8 mouse cellular contexts compared by ENCODE assay signal in genomic region chr3:100160682-100161445, GRCm38 (mm10). TPM values are rescaled to one million over a fixed set of nuclear protein-coding genes. Genes with fewer than 3 reads are reported as not detected.
DNase-seq lines count a peak whose midpoint lies in the region; ATAC-seq and TF ChIP-seq lines count a peak whose summit lies in the region.

No protein-coding gene starts in this region.

- no peak for TF ChIP-seq CTCF in MEL (IDR thresholded peaks at IDR 0.05 in 2 of 3, conservative IDR thresholded peaks at IDR 0.05 in 1 of 3; ENCODE audit: control insufficient read depth in 1 of 3, insufficient read depth in 1 of 3, low read depth in 2 of 3, low read length in 3 of 3, poor library complexity in 1 of 3, severe bottlenecking in 1 of 3)

- H3K4me3 ChIP-seq in heart, embryonic 12.5 days: peak overlapping the region; percentile 80
- peak overlapping the region; percentile 89 to 98 for H3K4me3 ChIP-seq in MEL (ENCODE audit: control insufficient read depth in 1 of 2, insufficient read depth in 1 of 2, low read depth in 2 of 2, low read length in 2 of 2)
- peak overlapping the region; percentile 82 for H3K4me3 ChIP-seq in hindbrain, embryonic 14.5 days (replicated peaks; ENCODE audit: low read length)
- H3K4me3 ChIP-seq in midbrain, embryonic 11.5 days (ENCODE audit: low read depth, low read length): peak overlapping the region; percentile 83

- no peaks in the 10 kb centered on the region for H3K9me3 ChIP-seq in heart, embryonic 12.5 days (replicated peaks)
- H3K9me3 ChIP-seq in MEL (replicated peaks; ENCODE audit: insufficient read depth, low read length): no peaks in the 10 kb centered on the region
- no peaks in the 10 kb centered on the region for H3K9me3 ChIP-seq in hindbrain, embryonic 14.5 days (ENCODE audit: control insufficient read depth, low read length)
- H3K9me3 ChIP-seq in midbrain, embryonic 11.5 days (ENCODE audit: control insufficient read depth, low read length): no peaks in the 10 kb centered on the region

- no peaks in the 10 kb centered on the region for H3K27me3 ChIP-seq in heart, embryonic 12.5 days (replicated peaks)
- H3K27me3 ChIP-seq in MEL (ENCODE audit: control insufficient read depth in 1 of 2, insufficient read depth in 2 of 2, low read length in 2 of 2): no peaks in the 10 kb centered on the region
- H3K27me3 ChIP-seq in hindbrain, embryonic 14.5 days (ENCODE audit: control insufficient read depth, insufficient read depth, low read length): no peaks in the 10 kb centered on the region
- no peaks in the 10 kb centered on the region for H3K27me3 ChIP-seq in midbrain, embryonic 11.5 days (ENCODE audit: control insufficient read depth, insufficient read depth, low read length)

- peaks cover 15% of the 10 kb centered on the region for H3K4me1 ChIP-seq in heart, embryonic 12.5 days (replicated peaks)
- peaks cover 3 to 14% of the 10 kb centered on the region in 2 experiments; a peak in 3 of 4 replicates for H3K4me1 ChIP-seq in MEL (ENCODE audit: control insufficient read depth in 1 of 2, insufficient read depth in 2 of 2, low read length in 2 of 2)
- peaks cover 16% of the 10 kb centered on the region for H3K4me1 ChIP-seq in hindbrain, embryonic 14.5 days (replicated peaks; ENCODE audit: control insufficient read depth, insufficient read depth, low read length)
- H3K4me1 ChIP-seq in midbrain, embryonic 11.5 days (ENCODE audit: control insufficient read depth, insufficient read depth, low read length): peaks cover 6% of the 10 kb centered on the region

- WGBS in heart, embryonic 12.5 days: 85% methylated on average over 15 of the region's 15 CpGs
- 87% methylated on average over 15 of the region's 15 CpGs for WGBS in hindbrain, embryonic 14.5 days
- WGBS in midbrain, embryonic 11.5 days: 85% methylated on average over 15 of the region's 15 CpGs

- peaks cover 18% of the 10 kb centered on the region for H3K79me2 ChIP-seq in MEL (ENCODE audit: control insufficient read depth, insufficient read depth, low read length, poor library complexity)

- no peak for TF ChIP-seq RAD21 in MEL (IDR thresholded peaks at IDR 0.05; ENCODE audit: low read depth, low read length)

- no peak for DNase-seq in heart, adult 11 months
- peak; percentile 37 for DNase-seq in MEL (ENCODE audit: low read depth, low spot score)
- DNase-seq in hindbrain, embryonic 14.5 days (ENCODE audit: low spot score): no peak
- DNase-seq in midbrain, embryonic 11.5 days (ENCODE audit: low spot score, missing footprints): peak; percentile 62
- no peak for DNase-seq in spleen, adult 12 weeks (ENCODE audit: low spot score)
- DNase-seq in left cerebral cortex, adult 18-20 months (ENCODE audit: low spot score in 2 of 2): no peak
- no peak for DNase-seq in layer of hippocampus, postnatal 10 days (ENCODE audit: low spot score in 2 of 2)

- H3K4me2 ChIP-seq in heart, embryonic 12.5 days: peak overlapping the region; percentile 93
- H3K4me2 ChIP-seq in hindbrain, embryonic 14.5 days (replicated peaks): peak overlapping the region; percentile 60
- H3K4me2 ChIP-seq in midbrain, embryonic 11.5 days: peak overlapping the region; percentile 66

- no peak overlapping the region for H3K27ac ChIP-seq in heart, embryonic 12.5 days (ENCODE audit: poor library complexity, severe bottlenecking)
- no peak overlapping the region for H3K27ac ChIP-seq in MEL (ENCODE audit: control insufficient read depth, low read depth, low read length)
- no peak overlapping the region for H3K27ac ChIP-seq in hindbrain, embryonic 14.5 days
- H3K27ac ChIP-seq in midbrain, embryonic 11.5 days (ENCODE audit: low read depth, low read length): no peak overlapping the region

- no peak for TF ChIP-seq EP300 in MEL (IDR thresholded peaks at IDR 0.05; ENCODE audit: low read depth in 1 of 2, low read length in 2 of 2)

- no peak for TF ChIP-seq POLR2A in MEL (IDR thresholded peaks at IDR 0.05; ENCODE audit: control insufficient read depth in 1 of 2, insufficient read depth in 1 of 2, low read depth in 1 of 2, low read length in 2 of 2, poor library complexity in 1 of 2)

- ATAC-seq in heart, embryonic 12.5 days (ENCODE audit: insufficient number of reproducible peaks, low FRiP score): no peak
- ATAC-seq in hindbrain, embryonic 14.5 days (ENCODE audit: low FRiP score): no peak
- no peak for ATAC-seq in midbrain, embryonic 11.5 days (ENCODE audit: low FRiP score)

- H3K36me3 ChIP-seq in heart, embryonic 12.5 days: peaks cover 41% of the 10 kb centered on the region
- H3K36me3 ChIP-seq in MEL (ENCODE audit: control insufficient read depth in 1 of 2, insufficient read depth in 2 of 2, low read length in 2 of 2): peaks cover 7 to 27% of the 10 kb centered on the region in 2 experiments
- peaks cover 42% of the 10 kb centered on the region for H3K36me3 ChIP-seq in hindbrain, embryonic 14.5 days (replicated peaks; ENCODE audit: control insufficient read depth, insufficient read depth)
- peaks cover 11% of the 10 kb centered on the region; the same call in 1 of the 2 replicates for H3K36me3 ChIP-seq in midbrain, embryonic 11.5 days (ENCODE audit: control insufficient read depth, insufficient read depth, low read length)

- H3K9ac ChIP-seq in heart, embryonic 12.5 days: peak overlapping the region; percentile 87; the same call in 1 of the 2 replicates
- peak overlapping the region; percentile 84 for H3K9ac ChIP-seq in MEL (ENCODE audit: control insufficient read depth, low read depth, low read length, poor library complexity, severe bottlenecking)
- H3K9ac ChIP-seq in hindbrain, embryonic 14.5 days: 0 out of 2 replicates have a peak overlapping the region, but pooled peaks have one; percentile 80
- H3K9ac ChIP-seq in midbrain, embryonic 11.5 days (ENCODE audit: low read length): peak overlapping the region; percentile 80; the same call in 1 of the 2 replicates

TF ChIP-seq in MEL, 35 proteins besides CTCF, POLR2A, EP300 and RAD21:
- no peak for TF ChIP-seq MAX (IDR thresholded peaks at IDR 0.05; ENCODE audit: low read length)
- TF ChIP-seq RCOR1 (IDR thresholded peaks at IDR 0.05; ENCODE audit: low read depth, low read length): no peak
- TF ChIP-seq USF1 (IDR thresholded peaks at IDR 0.05; ENCODE audit: low read depth, low read length): no peak
- no peak for TF ChIP-seq ZC3H11A (IDR thresholded peaks at IDR 0.05; ENCODE audit: low read depth, low read length)
- TF ChIP-seq NRF1 (IDR thresholded peaks at IDR 0.05; ENCODE audit: insufficient read depth, low read depth, low read length, poor library complexity, severe bottlenecking): no peak
- TF ChIP-seq SIN3A (IDR thresholded peaks at IDR 0.05; ENCODE audit: low read length): no peak
- 0 out of 2 replicates have a peak, but pooled peaks have one; percentile 21 for TF ChIP-seq TBP (IDR thresholded peaks at IDR 0.05; ENCODE audit: low read depth, low read length)

RNA-seq across cellular contexts. Expression of gene Gdap2, which starts 1.3 kb away (rescaled TPM):
- polyA plus RNA-seq in heart, embryonic 12.5 days (2016; fragmentation: Nextera tagmentation; extraction: Ambion mirVana): 21.3 and 21.4 TPM in 2 replicates
- total RNA-seq in MEL (2012; rRNA removed): 16.7 and 17.3 TPM in 2 replicates
- 10 to 100 TPM in 1 of 2 experiments, not detected in 1; 14.6 TPM for polyA plus RNA-seq in MEL (2012; ENCODE audit: insufficient read depth in 1 of 2, insufficient read length in 2 of 2, low read depth in 1 of 2, low replicate concordance in 2 of 2, missing spikeins in 1 of 2)
- polyA plus RNA-seq in hindbrain, embryonic 14.5 days (2014; fragmentation: Nextera tagmentation; extraction: Ambion mirVana): 38.2 and 41.8 TPM in 2 replicates
- 39.2 and 46.6 TPM in 2 replicates for polyA plus RNA-seq in midbrain, embryonic 11.5 days (2014; fragmentation: Nextera tagmentation; extraction: Ambion mirVana)
- total RNA-seq in left cerebral cortex, adult 18-20 months (2021): 10 to 100 TPM; 37.9 to 38.7 TPM
- 10 to 100 TPM; 29.1 to 31.1 TPM for total RNA-seq in layer of hippocampus, postnatal 10 days (2021)

RNA-seq across cellular contexts. Expression of gene Wdr3, which starts 1.3 kb away (rescaled TPM):
- 31.1 and 33.1 TPM in 2 replicates for polyA plus RNA-seq in heart, embryonic 12.5 days (2016; fragmentation: Nextera tagmentation; extraction: Ambion mirVana)
- 109 and 123 TPM in 2 replicates for total RNA-seq in MEL (2012; rRNA removed)
- polyA plus RNA-seq in MEL (2012; ENCODE audit: insufficient read depth in 1 of 2, insufficient read length in 2 of 2, low read depth in 1 of 2, low replicate concordance in 2 of 2, missing spikeins in 1 of 2): 100 to 1,000 TPM in 1 of 2 experiments, 10 to 100 TPM in 1; 76.5 to 160 TPM
- polyA plus RNA-seq in hindbrain, embryonic 14.5 days (2014; fragmentation: Nextera tagmentation; extraction: Ambion mirVana): 30.6 and 36.4 TPM in 2 replicates
- 64.4 and 65.5 TPM in 2 replicates for polyA plus RNA-seq in midbrain, embryonic 11.5 days (2014; fragmentation: Nextera tagmentation; extraction: Ambion mirVana)
- total RNA-seq in left cerebral cortex, adult 18-20 months (2021): 10 to 100 TPM; 22.9 to 25.2 TPM
- total RNA-seq in layer of hippocampus, postnatal 10 days (2021): 10 to 100 TPM; 24.4 to 28.0 TPM

Comparison
In these comparisons a context has a peak if more than half of its experiments do, and no peak if none do; other contexts are left out.
1. DNase-seq: peak in MEL (single experiment) and midbrain, embryonic 11.5 days (single experiment); none in heart, adult 11 months (single experiment), hindbrain, embryonic 14.5 days (single experiment), spleen, adult 12 weeks (single experiment), left cerebral cortex, adult 18-20 months (0 of 2) and layer of hippocampus, postnatal 10 days (0 of 2).
2. Peak in every context shown above with its lines, with median percentiles within 50 percentile points of each other: H3K4me2 ChIP-seq, H3K4me3 ChIP-seq and H3K9ac ChIP-seq.